ENCODE assay signal across 5 mouse cellular contexts in genomic region chr11:82694947-82695346, GRCm38 (mm10).
A peak's percentile ranks its signal among the peaks of the same experiment; 100 is the strongest.
DNase-seq lines count a peak whose midpoint lies in the region; ATAC-seq and TF ChIP-seq lines count a peak whose summit lies in the region.
"Not testable (repeated sequence)": the region's sequence is repeated elsewhere in the genome, so short reads cannot be mapped to it uniquely, and the experiment has no call there.

No protein-coding gene starts in this region.

- H3K9me3 ChIP-seq in CH12.LX (replicated peaks; ENCODE audit: low read length); kidney, postnatal 0 days (replicated peaks; ENCODE audit: low read length); midbrain, embryonic 11.5 days (ENCODE audit: control insufficient read depth, low read length): not testable (repeated sequence)

- not testable (repeated sequence) for H3K79me2 ChIP-seq in CH12.LX (replicated peaks; ENCODE audit: control insufficient read depth, extremely low read depth, insufficient read depth, poor library complexity, severe bottlenecking)

- peak; percentile 77 for ATAC-seq in frontal cortex, adult (ENCODE audit: low TSS enrichment)
- ATAC-seq in kidney, postnatal 0 days (replicated peaks; ENCODE audit: low FRiP score, low read depth); midbrain, embryonic 11.5 days (ENCODE audit: low FRiP score): not testable (repeated sequence)

- H3K36me3 ChIP-seq in CH12.LX (replicated peaks in 1 of 2; ENCODE audit: control insufficient read depth in 1 of 2, insufficient read depth in 1 of 2, low read length in 1 of 2); kidney, postnatal 0 days (ENCODE audit: insufficient read depth, low read length); midbrain, embryonic 11.5 days (ENCODE audit: control insufficient read depth, insufficient read depth, low read length); splenic B cell, adult 2 months (ENCODE audit: control insufficient read depth, insufficient read depth, low read length, poor library complexity, severe bottlenecking): not testable (repeated sequence)

- in situ Hi-C loops in CH12.LX (cut with MboI; ENCODE audit: low pct_ligation_motif_present, low pct_unique_long_range_greater_than_20kb, low sequenced_read_pairs): not testable (repeated sequence)

- H3K4me1 ChIP-seq in CH12.LX (ENCODE audit: control insufficient read depth in 1 of 2, insufficient read depth in 2 of 2); kidney, postnatal 0 days (replicated peaks; ENCODE audit: insufficient read depth, low read length); midbrain, embryonic 11.5 days (ENCODE audit: control insufficient read depth, insufficient read depth, low read length): not testable (repeated sequence)

- not testable (repeated sequence) for H3K4me3 ChIP-seq in CH12.LX (replicated peaks in 1 of 3; ENCODE audit: low read depth in 2 of 3, low read length in 2 of 3, poor library complexity in 1 of 3); kidney, postnatal 0 days (replicated peaks; ENCODE audit: low read depth, low read length); midbrain, embryonic 11.5 days (ENCODE audit: low read depth, low read length)

- not testable (repeated sequence) for H3K9ac ChIP-seq in CH12.LX (ENCODE audit: insufficient read depth, low read depth); kidney, postnatal 0 days (ENCODE audit: low read depth, low read length); midbrain, embryonic 11.5 days (ENCODE audit: low read length)

- not testable (repeated sequence) for TF ChIP-seq RAD21 in CH12.LX (IDR thresholded peaks at IDR 0.05; ENCODE audit: low read depth, low read length)

- not testable (repeated sequence) for H3K27ac ChIP-seq in CH12.LX (ENCODE audit: insufficient read depth, low read depth); kidney, postnatal 0 days; midbrain, embryonic 11.5 days (ENCODE audit: low read depth, low read length)

- not testable (repeated sequence) for TF ChIP-seq CTCF in CH12.LX (conservative IDR thresholded peaks at IDR 0.05 in 1 of 2, IDR thresholded peaks at IDR 0.05 in 1 of 2; ENCODE audit: low read depth in 2 of 2, low read length in 2 of 2); kidney, postnatal 0 days (IDR thresholded peaks at IDR 0.05; ENCODE audit: low read depth)

- not testable (repeated sequence) for DNase-seq in CH12.LX (ENCODE audit: extremely low read depth)
- DNase-seq in kidney, postnatal 0 days (ENCODE audit: low spot score): peak; percentile 27
- peak; percentile 0 for DNase-seq in midbrain, embryonic 11.5 days (ENCODE audit: low spot score, missing footprints)
- DNase-seq in splenic B cell, adult 2 months (ENCODE audit: low read depth, low spot score): peak; percentile 34

- H3K4me2 ChIP-seq in CH12.LX (ENCODE audit: insufficient read depth, low read depth, poor library complexity, severe bottlenecking); kidney, postnatal 0 days (ENCODE audit: low read length); midbrain, embryonic 11.5 days: not testable (repeated sequence)

- peaks cover 88% of the 10 kb centered on the region for H3K27me3 ChIP-seq in CH12.LX (replicated peaks)
- H3K27me3 ChIP-seq in kidney, postnatal 0 days (ENCODE audit: insufficient read depth, low read length); midbrain, embryonic 11.5 days (ENCODE audit: control insufficient read depth, insufficient read depth, low read length); splenic B cell, adult 2 months (ENCODE audit: control insufficient read depth, insufficient read depth, low read length, poor library complexity, severe bottlenecking): not testable (repeated sequence)

- dilution Hi-C loops in CH12.LX (cut with MboI; ENCODE audit: extremely low pct_ligation_motif_present, extremely low pct_unique_long_range_greater_than_20kb, low sequenced_read_pairs): not testable (repeated sequence)

- TF ChIP-seq POLR2A in CH12.LX (IDR thresholded peaks at IDR 0.05; ENCODE audit: low read depth, low read length): not testable (repeated sequence)

- TF ChIP-seq EP300 in CH12.LX (IDR thresholded peaks at IDR 0.05; ENCODE audit: low read length): not testable (repeated sequence)

TF ChIP-seq in CH12.LX, 34 proteins besides CTCF, POLR2A, EP300 and RAD21:
- TF ChIP-seq CHD2 (IDR thresholded peaks at IDR 0.05; ENCODE audit: low read length): peak; percentile 72
